Mouse (Mus musculus): ENCODE measurements around the gene Aadacl2. TPM values are rescaled to one million over a fixed set of nuclear protein-coding genes. Genes with fewer than 3 reads are reported as not detected.

The Aadacl2 gene
- not detected for total RNA-seq (2021)

GRCm38 (mm10) chr3:60006443-60006842 lies at the start of gene Aadacl2:
Aadacl2 (plus strand) TSS chr3:60006743.
- intact Hi-C loops (cut with DNase I) = no loop called here
- no peak for DNase-seq

DNA sequence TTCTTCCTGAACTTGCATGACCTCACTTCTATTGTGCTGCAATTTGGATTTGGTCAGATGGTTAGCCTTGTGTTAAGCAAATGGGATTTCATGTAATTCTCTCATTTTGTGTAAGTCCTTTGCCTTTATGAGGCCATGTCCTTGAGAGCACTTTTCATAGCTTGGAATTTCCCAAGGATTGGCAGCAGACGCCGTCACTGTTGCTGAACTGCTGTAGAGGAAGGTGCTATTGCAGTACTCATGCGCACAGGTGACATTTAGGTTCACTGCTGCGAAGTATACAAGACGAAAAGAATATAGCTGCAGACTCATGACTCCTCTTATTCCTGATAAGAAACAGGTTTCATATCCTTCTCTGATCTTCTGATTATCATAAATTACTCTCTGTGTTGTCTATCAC lies 35.7 kb upstream of the Aadacl2 start:
- intact Hi-C loops (cut with DNase I) = no loop called here

GRCm38 (mm10) chr3:59974591-59974990 lies 32.0 kb upstream of the Aadacl2 start:
- no peak for DNase-seq
- intact Hi-C loops (cut with DNase I) = no loop called here

More for the DNA sequence above, 35.7 kb upstream of the Aadacl2 start:
- DNase-seq = no peak

GRCm38 (mm10) chr3:60003622-60004021 lies 2.9 kb upstream of the Aadacl2 start:
- intact Hi-C loops (cut with DNase I) = no loop called here
- DNase-seq = no peak

DNA sequence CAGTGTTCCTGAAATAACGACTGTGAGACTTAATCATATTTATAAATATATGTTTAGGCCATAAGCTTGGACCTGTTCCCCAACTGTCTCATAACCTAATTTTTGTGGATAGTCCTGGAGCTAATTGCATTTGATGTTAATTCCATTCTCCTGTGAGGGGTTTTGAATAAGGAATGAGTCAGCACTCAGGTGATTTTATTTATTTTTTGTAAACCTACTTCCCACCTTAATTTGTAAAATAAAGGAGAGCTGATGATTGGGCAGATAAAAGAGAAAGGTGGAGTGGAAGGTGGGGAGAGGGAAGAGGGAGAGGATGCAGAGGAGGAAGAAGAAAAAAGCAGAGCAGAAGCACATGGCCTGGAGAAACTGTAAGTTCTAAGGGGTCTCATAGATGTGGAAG lies 18.9 kb downstream of the Aadacl2 start, which contains the start of gene Aadac:
TSS of gene Aadac (plus strand) at position 301 of the 400 bp plus-strand sequence.
- intact Hi-C loops (cut with DNase I) = no loop called here

GRCm38 (mm10) chr3:60031511-60031910 lies 25.0 kb downstream of the Aadacl2 start:
- intact Hi-C loops (cut with DNase I) = no loop called here
- no peak for DNase-seq

More for the DNA sequence above, 18.9 kb downstream of the Aadacl2 start, which contains the start of gene Aadac:
- no peak for DNase-seq

GRCm38 (mm10) chr3:60046221-60046913 lies 39.8 kb downstream of the Aadacl2 start:
- intact Hi-C loops (cut with DNase I) = no loop called here

GRCm38 (mm10) chr3:60053231-60053927 lies 46.8 kb downstream of the Aadacl2 start:
- intact Hi-C loops (cut with DNase I) = no loop called here
- DNase-seq = no peak

More at GRCm38 (mm10) chr3:60046221-60046913, 39.8 kb downstream of the Aadacl2 start:
- DNase-seq = no peak

GRCm38 (mm10) chr3:60053931-60054330 lies 47.4 kb downstream of the Aadacl2 start:
- DNase-seq = no peak
- intact Hi-C loops (cut with DNase I) = no loop called here

DNA sequence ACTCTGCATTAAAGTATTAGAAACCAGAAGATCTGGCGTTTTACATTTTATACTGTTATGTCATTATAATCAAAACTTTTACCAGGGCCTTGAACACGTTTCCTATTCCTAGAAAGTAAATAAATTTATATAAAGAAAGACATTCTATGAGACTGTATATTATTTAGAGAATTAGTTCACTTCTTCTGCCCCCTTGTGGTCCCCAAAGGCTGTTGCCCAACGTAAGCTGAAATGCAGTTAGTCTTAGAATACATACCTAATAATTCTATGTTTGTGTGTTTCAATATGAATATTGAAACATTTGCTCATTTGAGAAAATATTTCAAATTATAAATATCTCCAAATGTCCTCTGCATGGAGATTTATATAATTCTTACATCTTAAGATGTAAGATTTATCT lies 49.9 kb downstream of the Aadacl2 start:
- no peak for DNase-seq
- intact Hi-C loops (cut with DNase I) = loop anchor here (5.0 kb wide), 1 partner anchor 184 kb away; no protein-coding TSS in a partner anchor

- DNase-seq = no peak
- intact Hi-C loops (cut with DNase I) = loop anchor here (5.0 kb wide), 1 partner anchor 185 kb away; no protein-coding TSS in a partner anchor
Measured at GRCm38 (mm10) chr3:60057070-60057808, 50.7 kb downstream of the Aadacl2 start.

DNA sequence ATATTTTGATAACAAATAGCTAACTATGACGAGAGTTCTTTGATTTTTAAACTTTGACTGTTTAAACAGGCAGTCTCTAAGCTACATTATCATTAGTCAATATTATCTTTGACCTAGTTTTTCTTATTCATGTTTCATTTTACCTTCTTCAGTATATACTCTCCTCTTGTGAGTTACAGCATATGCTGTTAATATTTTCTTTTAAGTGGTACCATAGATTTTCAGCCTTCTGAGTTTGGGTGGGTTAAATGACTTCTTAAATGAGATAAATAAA lies 51.2 kb downstream of the Aadacl2 start:
- intact Hi-C loops (cut with DNase I) = loop anchor here (5.0 kb wide), 1 partner anchor 185 kb away; no protein-coding TSS in a partner anchor

More for the DNA sequence above, 51.2 kb downstream of the Aadacl2 start:
- no peak for DNase-seq

Other genes with a start within 250 kb of the Aadacl2 start
- gene Gm8298, start 145.7 kb upstream of the Aadacl2 start, total RNA-seq (2021) = not detected
- gene C130079G13Rik, start 81.5 kb upstream of the Aadacl2 start, total RNA-seq (2021) = not detected
- not detected for gene Aadac, start 19.0 kb downstream of the Aadacl2 start, total RNA-seq (2021)
- gene Sucnr1, start 75.1 kb downstream of the Aadacl2 start, total RNA-seq (2021) = not detected